Mouse (Mus musculus) kidney, postnatal 4 days (tissue): Measurements from ENCODE around the gene Ahnak2.

Source experiments
- DNase-seq, 2 experiments: peaks; one replicate each; pipeline ENCODE4 v3.0.0; 2021; ENCODE audit warnings: mixed read lengths in 2 of 2

The Ahnak2 gene

DNA sequence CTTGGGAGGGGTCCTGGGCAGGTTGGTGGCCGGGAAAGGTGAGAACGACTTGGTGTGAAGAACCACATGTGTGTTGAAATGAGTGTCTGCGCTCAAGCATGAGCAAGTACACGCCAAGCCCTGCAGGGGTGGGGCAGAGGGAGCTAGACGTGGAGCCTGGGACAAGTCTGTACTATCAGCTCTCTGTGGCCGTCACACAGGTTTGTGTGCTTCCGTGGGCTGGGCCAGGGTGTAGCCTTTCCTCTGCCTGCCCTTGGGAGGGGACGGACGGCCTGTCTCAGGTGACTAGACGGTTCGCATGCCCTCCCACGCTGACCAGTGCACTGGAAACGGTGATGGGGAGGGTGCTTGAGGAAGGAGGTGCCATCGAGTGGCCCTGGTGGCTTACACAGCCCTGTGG is 71.6 kb downstream of the Ahnak2 start:
- no peak for DNase-seq

GRCm38 (mm10) chr12:112727801-112728200 is 74.7 kb downstream of the Ahnak2 start:
- no peak for DNase-seq

DNA sequence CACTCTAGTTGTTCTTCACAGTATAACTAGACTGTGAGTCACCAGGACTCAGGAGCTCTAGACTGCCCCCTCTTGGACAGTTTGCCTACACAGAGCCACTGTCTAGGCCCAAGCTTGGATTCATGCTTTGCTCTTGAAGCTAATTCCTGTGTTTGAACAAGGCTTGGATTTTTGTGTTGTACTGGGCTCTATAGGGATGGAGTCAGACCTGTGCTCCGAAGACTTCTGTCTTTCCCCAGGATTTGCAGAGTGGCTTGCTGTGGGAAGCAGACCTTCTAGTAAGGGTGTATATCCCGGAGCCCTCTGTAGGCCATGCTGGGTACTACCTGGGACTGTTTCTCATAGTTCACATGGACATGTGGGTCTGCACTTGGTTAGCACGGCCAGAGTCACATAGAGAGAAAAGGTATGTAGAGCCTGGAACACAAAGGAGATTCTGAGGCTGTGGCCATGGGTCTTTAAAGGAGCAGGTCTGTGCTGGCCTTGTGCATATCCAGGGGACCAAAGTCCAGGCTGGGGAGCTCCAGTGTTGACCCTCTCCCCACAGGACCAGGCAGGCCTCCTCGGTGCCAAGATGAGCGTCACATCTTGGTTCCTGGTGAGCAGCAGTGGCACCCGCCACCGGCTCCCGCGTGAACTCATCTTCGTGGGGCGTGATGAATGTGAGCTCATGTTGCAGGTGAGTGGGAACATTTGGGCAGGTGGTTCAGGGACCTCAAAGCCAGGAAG is 78.2 kb downstream of the Ahnak2 start:
- DNase-seq = peak; percentile 90 to 92

DNA sequence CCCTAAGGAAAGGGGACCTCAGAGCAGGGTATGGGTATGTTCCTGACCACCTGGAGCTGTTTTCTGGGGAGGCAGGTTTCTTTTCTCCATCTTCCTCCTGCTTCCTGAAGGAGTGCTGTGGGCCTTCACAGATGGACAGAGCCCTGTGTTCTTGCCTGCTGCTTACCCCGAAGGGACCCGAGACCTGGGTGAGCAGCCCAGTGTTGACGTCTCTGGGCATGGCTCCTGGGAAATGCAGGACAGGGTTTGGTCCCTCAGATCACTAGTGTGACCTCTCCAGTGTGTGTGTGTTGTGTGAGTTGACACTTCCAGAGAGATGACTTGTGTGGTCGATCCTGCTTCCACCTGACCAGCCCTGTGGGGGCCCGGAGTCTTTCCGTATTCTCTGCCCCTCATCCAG is 79.0 kb downstream of the Ahnak2 start:
- no peak for DNase-seq

GRCm38 (mm10) chr12:112723028-112723330 is 79.5 kb downstream of the Ahnak2 start:
- no peak for DNase-seq

DNA sequence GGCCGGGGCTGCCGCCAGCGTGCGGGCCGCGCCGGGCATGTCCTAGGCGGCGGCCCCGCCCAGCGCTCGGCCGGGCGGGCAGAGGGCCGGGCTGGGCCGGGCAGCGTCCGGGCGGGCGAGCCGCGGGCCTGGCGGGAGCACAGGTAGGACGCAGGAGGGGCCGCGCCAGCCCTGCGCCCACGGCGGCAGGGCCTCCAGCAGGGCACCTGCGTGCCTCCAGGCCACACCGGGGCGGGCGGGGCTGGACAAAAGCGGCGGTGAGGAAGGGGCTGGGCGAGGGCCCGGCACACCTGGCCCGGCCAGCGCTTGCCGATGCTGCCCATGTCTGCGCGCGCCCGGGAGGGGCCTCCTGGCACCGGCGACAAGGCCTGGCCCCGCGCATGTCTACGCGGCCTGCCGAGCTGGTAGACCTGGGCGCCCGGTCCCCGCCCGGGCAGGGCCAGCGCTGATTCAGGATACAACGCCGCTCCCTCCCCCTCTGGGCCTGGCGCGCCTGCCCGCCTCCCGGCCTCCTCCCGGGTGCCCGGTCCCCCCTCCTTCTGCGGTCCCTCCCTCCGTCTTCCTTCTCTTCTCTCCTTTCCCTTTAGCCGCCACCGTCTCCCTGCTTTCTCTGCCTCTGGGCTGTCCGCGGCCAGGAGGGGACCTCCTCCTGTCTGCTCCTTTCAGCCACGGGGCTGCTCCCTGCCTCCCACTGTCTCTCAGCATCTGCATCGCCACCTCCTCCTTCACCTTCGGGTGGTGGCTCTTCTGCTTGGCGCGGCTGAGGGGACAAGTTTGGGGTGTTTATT is 80.0 kb downstream of the Ahnak2 start:
- peak; percentile 66 to 78 for DNase-seq
